Mouse (Mus musculus): Measurements from ENCODE around the gene Dnaic1.

DNA sequence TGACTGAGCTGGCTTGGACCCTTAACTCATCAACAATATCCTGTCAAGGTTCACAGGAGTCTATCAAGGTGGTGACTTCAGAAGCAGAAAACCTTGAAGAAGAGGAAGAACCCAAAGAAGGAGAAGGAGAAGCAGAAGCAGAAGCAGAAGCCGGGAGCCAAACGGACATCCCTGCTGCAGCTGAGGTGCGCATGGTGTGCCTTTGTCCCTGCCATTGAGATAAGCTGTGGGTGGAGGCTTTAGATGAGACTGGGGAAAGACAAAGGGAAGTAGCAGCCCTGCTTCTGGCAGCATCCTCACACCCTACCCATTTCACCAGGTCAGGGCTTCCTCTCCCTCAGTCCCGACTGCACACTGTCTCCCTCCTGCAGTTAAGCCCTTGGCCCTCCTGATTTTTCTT, 33.2 kb downstream of the Dnaic1 start:
- TF ChIP-seq HCFC1 (IDR thresholded peaks at IDR 0.05; ENCODE audit: borderline replicate concordance, insufficient read depth, low read length) = no peak
- no peak for TF ChIP-seq MAFK (IDR thresholded peaks at IDR 0.05; ENCODE audit: insufficient read depth, low read depth, low read length)
